Mouse (Mus musculus) liver, embryonic 14.5 days (tissue): ENCODE measurements around the gene Hagh.

ENCODE experiments used
- CTCF ChIP-seq: IDR thresholded peaks from 2 replicates; pipeline ENCODE4 v1.5.1; 2016; ENCODE audit warnings: antibody characterized with exemption, low read depth, control low read depth
- EP300 ChIP-seq: IDR thresholded peaks from 2 replicates; pipeline ENCODE4 v1.6.1; 2016; ENCODE audit warnings: antibody characterized with exemption, low read depth

DNA sequence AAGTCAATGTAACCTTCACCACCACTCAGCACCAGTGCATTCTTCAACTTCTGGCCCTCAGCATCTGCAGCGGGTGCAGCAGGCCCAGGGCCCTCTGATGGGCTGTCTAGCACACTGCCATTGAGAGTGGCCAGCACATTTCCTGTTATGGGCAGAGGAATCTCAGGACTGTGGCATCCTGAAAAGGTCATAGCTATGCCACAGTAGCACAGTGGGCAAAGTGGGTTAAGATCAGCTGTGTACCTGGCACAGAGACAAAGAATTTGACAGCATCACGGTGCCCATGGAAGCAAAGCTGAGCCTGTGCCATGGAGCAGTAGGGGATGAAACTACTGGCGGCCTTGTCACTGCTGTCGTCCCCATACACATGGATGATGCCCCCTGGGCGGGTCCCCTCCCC is 59.2 kb downstream of the Hagh start:
- TF ChIP-seq CTCF: no peak
- no peak for TF ChIP-seq EP300
